Mouse (Mus musculus) liver, embryonic 13.5 days (tissue): ENCODE measurements around the gene E2f8. TPM values are rescaled to one million over a fixed set of nuclear protein-coding genes. Genes with fewer than 3 reads are reported as not detected.
A peak's percentile ranks its signal among the peaks of the same experiment; 100 is the strongest.

Source experiments
- ATAC-seq: fragments of 200-750 bp; cut with Nextera tagmentation; 2 replicates; pipeline ENCODE4 v1.8.0; 2017; ENCODE audit warnings: low read depth, mild to moderate bottlenecking, moderate number of reproducible peaks, moderate library complexity
- DNase-seq: peaks from one replicate; pipeline ENCODE4 v3.0.0; 2022
- H3K27ac ChIP-seq: fragments of 300-500 bp; sonication (generic); 2 replicates; pipeline ENCODE4 v1.5.1; 2015; ENCODE audit warnings: moderate library complexity, mild to moderate bottlenecking, inconsistent platforms
- H3K27me3 ChIP-seq: fragments of 300-500 bp; sonication (generic); 2 replicates; pipeline ENCODE4 v1.6.1; 2015; ENCODE audit warnings: mild to moderate bottlenecking, inconsistent platforms
- H3K36me3 ChIP-seq: fragments of 300-500 bp; sonication (generic); 2 replicates; pipeline ENCODE4 v1.6.1; 2015; ENCODE audit warnings: mild to moderate bottlenecking, inconsistent platforms
- H3K4me1 ChIP-seq: fragments of 300-500 bp; sonication (generic); replicated peaks from 2 replicates; pipeline ENCODE4 v1.6.1; 2015; ENCODE audit warnings: inconsistent platforms
- H3K4me2 ChIP-seq: fragments of 300-500 bp; sonication (generic); 2 replicates; pipeline ENCODE4 v1.6.1; 2015; ENCODE audit warnings: inconsistent platforms, mild to moderate bottlenecking, moderate library complexity
- H3K4me3 ChIP-seq: fragments of 300-500 bp; sonication (generic); replicated peaks from 2 replicates; pipeline ENCODE4 v1.5.1; 2015; ENCODE audit warnings: mild to moderate bottlenecking, inconsistent platforms
- H3K9ac ChIP-seq: fragments of 300-500 bp; sonication (generic); 2 replicates; pipeline ENCODE4 v1.6.1; 2015; ENCODE audit warnings: mild to moderate bottlenecking, inconsistent platforms
- H3K9me3 ChIP-seq: fragments of 300-500 bp; sonication (generic); replicated peaks from 2 replicates; pipeline ENCODE4 v1.6.1; 2016; ENCODE audit warnings: inconsistent platforms
- WGBS: fragments of 180-500 bp; shearing (Covaris S2); methylation state at CpG from one replicate; pipeline ENCODE4 v1.1.7; 2015; ENCODE audit not compliant: insufficient replicate concordance; 5-methylcytosine and 5-hydroxymethylcytosine counted together
- polyA plus RNA-seq: library from polyadenylated mRNA; unstranded; fragments of >200 nt; fragmentation: Nextera tagmentation; extraction: Ambion mirVana; gene quantifications from 2 replicates; pipeline ENCODE4 v1.2.1, GENCODE M21; 2015

E2f8 gene
- polyA plus RNA-seq, 1 experiment from 2014 or later = 25.2 TPM

DNA sequence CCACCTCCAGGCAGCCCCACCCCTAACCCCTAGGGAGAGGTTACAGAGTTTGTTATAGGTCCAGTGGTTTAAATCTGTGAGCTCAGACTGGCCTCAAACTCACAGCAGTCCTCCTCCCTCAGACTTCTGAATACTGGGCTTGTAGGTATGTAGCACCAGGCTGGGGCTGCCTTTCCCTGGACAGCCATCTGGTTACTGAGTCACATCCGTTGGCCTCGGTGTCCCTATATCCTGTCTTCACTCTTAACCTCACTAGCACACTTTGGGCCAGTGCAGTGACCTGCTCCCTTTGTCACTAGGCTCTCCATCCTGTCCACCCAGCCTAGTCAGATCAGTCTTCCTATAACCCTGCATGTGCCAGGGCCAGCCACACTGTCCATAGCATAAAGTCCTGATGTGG lies 7.4 kb upstream of the E2f8 start:
- Histone ChIP-seq H3K9me3 (no peaks in the 10 kb centered on the region), H3K9ac (no peak overlapping the region), H3K4me1 (no peaks in the 10 kb centered on the region), H3K27me3 (peaks cover 22% of the 10 kb centered on the region), H3K4me2 (no peak overlapping the region), H3K27ac (no peak overlapping the region), H3K4me3 (no peak overlapping the region), H3K36me3 (no peaks in the 10 kb centered on the region)
- 38% methylated on average over 2 of the region's 2 CpGs for WGBS
- DNase-seq (no peak), ATAC-seq (peak; percentile 29; the same call in 1 of the 2 replicates)

DNA sequence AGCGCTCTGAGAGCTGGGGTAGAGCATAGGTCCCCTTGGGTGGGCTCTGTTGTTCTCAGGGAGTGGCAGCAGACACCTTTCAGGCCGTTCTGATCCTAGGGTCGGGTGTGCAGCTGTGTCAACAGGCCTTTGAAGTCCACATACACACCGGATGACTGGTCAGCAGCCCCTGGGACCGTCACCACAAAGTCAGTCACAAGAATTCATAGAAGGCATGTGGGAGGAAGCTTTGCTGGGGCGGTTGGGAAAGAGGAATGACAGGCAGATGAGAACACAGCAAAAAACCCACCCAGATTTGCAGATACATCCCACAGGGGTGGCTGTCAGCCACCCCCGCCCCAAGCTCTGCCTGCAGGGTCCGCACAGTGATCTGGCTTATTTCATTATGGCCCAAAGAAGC lies 6.6 kb upstream of the E2f8 start:
- Histone ChIP-seq H3K4me2 (no peak overlapping the region), H3K27me3 (peaks cover 28% of the 10 kb centered on the region), H3K36me3 (no peaks in the 10 kb centered on the region), H3K9ac (no peak overlapping the region), H3K27ac (no peak overlapping the region), H3K4me1 (peaks cover 4% of the 10 kb centered on the region), H3K9me3 (no peaks in the 10 kb centered on the region), H3K4me3 (no peak overlapping the region)
- DNase-seq (no peak), ATAC-seq (no peak)
- 27% methylated on average over 8 of the region's 8 CpGs for WGBS

DNA sequence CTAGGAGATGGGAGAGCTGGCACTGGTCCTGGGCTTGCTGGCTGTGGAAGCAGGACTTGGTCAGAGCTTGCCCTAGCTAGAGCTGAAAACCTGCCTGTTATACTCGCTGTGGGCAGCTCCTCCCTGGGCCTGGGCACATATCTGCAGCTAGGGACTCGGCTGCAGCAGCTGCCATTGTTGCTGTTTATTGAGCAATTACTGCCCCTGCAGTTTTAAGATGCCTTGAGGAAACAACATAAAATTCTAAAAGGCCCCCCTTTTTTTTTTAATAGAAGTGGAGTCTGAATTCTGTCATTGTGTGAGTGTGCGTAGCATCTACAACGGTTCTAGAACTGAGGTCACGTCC lies 2.8 kb upstream of the E2f8 start:
- H3K9me3 ChIP-seq = no peaks in the 10 kb centered on the region
- no peak overlapping the region for H3K4me3 ChIP-seq
- DNase-seq = no peak
- no peak overlapping the region for H3K4me2 ChIP-seq
- no peak for ATAC-seq
- no peak overlapping the region for H3K9ac ChIP-seq
- H3K27ac ChIP-seq = no peak overlapping the region; the same call in 1 of the 2 replicates
- H3K27me3 ChIP-seq = peaks cover 33% of the 10 kb centered on the region
- peaks cover 5% of the 10 kb centered on the region; the same call in 1 of the 2 replicates for H3K36me3 ChIP-seq
- H3K4me1 ChIP-seq = peaks cover 21% of the 10 kb centered on the region
- WGBS = 59% methylated on average over 5 of the region's 5 CpGs

DNA sequence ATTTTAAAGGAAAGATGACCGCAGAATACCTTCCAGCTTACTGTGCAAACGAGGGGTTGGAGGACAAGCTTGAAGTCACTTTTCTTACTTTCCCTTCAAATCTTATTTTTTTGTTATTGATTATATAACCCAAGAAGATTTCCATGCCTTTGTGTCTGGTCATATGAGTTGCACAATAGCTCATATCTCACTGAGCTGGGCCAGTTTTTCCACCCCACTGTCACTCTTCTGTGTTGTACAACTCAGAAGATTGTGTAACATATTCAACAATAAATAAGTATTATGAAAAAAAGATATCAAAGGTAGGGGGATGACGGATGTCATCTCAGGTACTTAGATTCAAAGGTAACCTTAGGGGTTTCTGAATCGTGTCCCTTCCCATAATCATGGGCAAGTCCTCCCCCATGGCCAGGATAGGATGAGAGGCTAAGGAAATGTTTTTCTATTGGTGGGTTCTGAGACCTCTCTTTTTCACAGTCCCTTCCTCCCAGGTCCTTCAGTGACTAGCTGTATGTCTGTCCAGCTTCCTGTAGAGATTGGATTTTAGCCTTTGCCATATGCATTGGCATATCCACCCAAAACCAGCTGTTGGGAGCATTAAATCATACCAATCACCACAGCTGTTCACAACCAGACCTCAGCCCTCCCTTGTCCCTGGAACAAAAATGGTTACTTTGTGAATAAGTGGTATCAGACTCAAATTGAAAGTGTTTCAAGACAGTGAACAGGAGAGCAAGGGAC lies 2.3 kb upstream of the E2f8 start:
- Histone ChIP-seq H3K27me3 (peaks cover 33% of the 10 kb centered on the region), H3K9ac (no peak overlapping the region; the same call in 1 of the 2 replicates), H3K4me1 (peaks cover 27% of the 10 kb centered on the region), H3K9me3 (no peaks in the 10 kb centered on the region), H3K4me3 (no peak overlapping the region), H3K4me2 (no peak overlapping the region), H3K36me3 (peaks cover 9% of the 10 kb centered on the region), H3K27ac (no peak overlapping the region; the same call in 1 of the 2 replicates)
- no peak for ATAC-seq
- WGBS = 70% methylated on average over 4 of the region's 4 CpGs
- no peak for DNase-seq

DNA sequence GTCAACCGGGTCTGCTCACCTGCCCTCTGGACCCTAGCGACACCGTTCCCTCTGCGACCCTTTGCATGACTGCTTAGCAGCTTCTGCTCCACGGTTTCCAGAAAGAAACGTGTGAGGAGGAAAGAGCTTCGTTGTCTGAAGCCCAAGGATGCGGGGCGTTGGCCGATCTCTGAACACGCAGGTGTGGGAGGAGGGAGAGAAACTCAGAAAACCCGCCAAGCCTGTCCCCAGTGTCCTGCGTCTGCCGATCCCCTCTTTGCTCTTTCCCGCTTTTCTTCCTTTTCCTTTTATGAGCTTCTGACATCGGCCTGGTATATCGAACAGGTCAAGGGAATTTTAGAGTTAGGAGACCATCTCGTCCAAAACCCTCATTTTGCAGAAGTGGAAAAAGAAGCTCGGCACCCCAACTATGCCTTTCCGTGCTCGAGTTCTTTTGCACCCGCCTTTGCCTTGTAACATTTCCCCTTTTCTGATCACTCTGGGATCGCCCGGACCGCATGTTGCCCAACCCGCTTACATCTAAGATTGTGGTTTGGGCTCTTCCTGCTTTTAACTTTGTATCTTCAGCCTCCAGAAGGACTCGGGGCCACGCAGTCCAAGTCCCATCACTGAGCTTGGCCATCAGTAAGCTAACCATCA lies 694 bp upstream of the E2f8 start:
- Histone ChIP-seq H3K27ac (peak overlapping the region; percentile 97), H3K9ac (peak overlapping the region; percentile 98), H3K4me1 (peaks cover 43% of the 10 kb centered on the region), H3K36me3 (peaks cover 25% of the 10 kb centered on the region), H3K27me3 (peaks cover 29% of the 10 kb centered on the region), H3K4me3 (peak overlapping the region; percentile 93), H3K9me3 (no peaks in the 10 kb centered on the region), H3K4me2 (peak overlapping the region; percentile 90)
- WGBS = under 1% methylated on average over 28 of the region's 28 CpGs
- ATAC-seq (no peak), DNase-seq (peak; percentile 41)

DNA sequence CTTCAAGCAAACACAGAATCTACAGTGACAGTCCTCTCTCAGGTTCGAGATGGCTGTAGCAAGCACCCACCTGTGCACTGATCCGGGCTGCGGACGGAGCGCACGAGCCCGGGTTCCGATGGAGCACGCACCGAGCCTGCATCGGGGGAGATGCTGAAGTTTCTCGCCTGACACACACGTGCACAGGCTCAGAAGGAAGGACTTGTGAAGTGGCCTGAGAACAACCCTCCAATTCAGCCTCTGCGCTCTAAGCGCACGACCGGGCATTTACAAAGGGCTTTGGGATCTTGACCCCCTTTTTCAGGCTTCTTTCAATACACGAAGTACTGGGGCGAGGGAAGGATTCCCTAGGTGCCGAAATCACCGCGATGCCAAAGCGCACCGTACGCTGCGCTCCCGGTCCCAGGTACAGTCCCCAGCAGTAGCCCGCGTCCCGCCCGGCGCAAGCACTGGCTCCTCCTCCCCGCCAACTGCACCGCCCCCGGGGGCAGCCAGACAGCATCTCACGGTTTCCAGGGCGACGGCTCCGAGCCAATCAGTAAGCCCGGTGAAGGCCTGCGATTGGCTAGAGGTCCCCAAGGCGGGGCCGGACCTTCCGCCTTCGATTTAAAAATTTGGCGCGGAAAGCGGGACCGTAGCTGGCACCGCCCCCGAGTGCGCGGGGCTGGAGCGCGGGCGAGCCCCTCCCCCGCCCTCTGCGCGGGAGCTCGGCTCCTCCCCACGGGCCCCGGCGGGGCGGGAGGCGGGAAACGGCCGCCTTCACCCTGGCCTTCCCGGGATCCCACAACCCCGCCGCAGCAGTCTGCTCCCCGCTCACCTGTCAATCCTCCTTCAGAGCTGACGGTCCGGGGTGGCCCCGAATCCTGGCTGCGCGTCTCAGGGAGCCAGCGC lies 560 bp downstream of the E2f8 start:
- WGBS = under 1% methylated on average over 77 of the region's 77 CpGs
- Histone ChIP-seq H3K27ac (peak overlapping the region; percentile 97), H3K4me2 (peak overlapping the region; percentile 90), H3K4me3 (peak overlapping the region; percentile 93), H3K9ac (peak overlapping the region; percentile 98), H3K4me1 (peaks cover 48% of the 10 kb centered on the region), H3K27me3 (peaks cover 22% of the 10 kb centered on the region), H3K9me3 (no peaks in the 10 kb centered on the region), H3K36me3 (peaks cover 38% of the 10 kb centered on the region)
- peak; percentile 94 for ATAC-seq
- peak; percentile 99 for DNase-seq

DNA sequence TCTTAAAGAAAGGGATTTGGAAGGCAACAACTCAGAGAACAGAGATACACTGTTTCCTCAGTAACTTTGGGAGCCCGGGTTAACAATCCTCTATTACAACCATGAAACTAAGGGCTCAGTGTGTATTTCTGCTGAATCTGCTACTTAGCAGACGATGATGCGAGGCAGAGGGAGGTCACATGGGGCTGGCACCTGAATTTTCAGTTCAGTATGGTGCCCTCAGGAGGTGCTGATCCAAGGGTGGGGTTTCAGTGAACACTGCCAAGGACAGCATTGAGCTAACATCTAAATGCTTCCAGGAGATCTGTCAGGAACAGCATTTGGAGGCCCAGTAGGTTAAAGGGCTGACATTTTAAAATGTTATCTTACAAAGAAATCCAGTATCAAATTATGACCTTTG lies 1.8 kb downstream of the E2f8 start:
- peak overlapping the region; percentile 73 for H3K9ac ChIP-seq
- WGBS = 43% methylated on average over 3 of the region's 3 CpGs
- H3K27me3 ChIP-seq = peaks cover 19% of the 10 kb centered on the region
- H3K9me3 ChIP-seq = no peaks in the 10 kb centered on the region
- peak overlapping the region; percentile 82 for H3K4me2 ChIP-seq
- peaks cover 48% of the 10 kb centered on the region for H3K4me1 ChIP-seq
- ATAC-seq = no peak
- no peak for DNase-seq
- peak overlapping the region; percentile 93 for H3K4me3 ChIP-seq
- peak overlapping the region; percentile 50 for H3K27ac ChIP-seq
- peaks cover 50% of the 10 kb centered on the region for H3K36me3 ChIP-seq

DNA sequence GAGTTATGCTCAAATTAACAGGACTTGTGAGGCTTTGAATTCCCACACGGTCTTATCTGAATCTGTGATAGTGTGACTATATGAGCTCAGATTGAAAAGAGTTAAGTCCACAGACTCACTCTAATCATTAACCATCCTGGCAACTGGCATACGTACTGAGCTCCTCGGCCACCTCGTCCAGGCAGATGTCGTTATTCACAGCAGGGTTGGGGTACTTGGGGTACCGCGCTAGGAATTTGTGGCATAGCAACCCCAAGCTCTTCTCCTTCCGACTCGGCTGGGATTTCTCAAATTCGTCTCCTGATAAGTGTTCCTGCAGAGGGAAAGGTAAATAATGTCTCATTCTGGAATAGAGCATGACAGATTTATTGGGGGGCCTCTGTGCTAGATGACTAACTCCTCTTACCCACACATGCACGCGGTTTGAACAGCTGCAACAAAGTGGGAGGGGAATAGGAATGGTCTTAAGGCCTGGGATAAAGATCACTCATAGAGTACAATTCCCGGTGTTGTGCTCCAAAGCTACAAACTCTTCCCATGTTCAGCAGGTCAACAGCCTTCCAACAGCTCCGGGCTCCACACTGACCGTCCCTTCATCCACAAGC lies 3.5 kb downstream of the E2f8 start:
- Histone ChIP-seq H3K27me3 (peaks cover 4% of the 10 kb centered on the region; the same call in 1 of the 2 replicates), H3K9me3 (no peaks in the 10 kb centered on the region), H3K9ac (0 out of 2 replicates have a peak overlapping the region, but pooled peaks have one; percentile 34), H3K4me2 (peak overlapping the region; percentile 82), H3K4me3 (peak overlapping the region; percentile 93; the same call in 1 of the 2 replicates), H3K27ac (no peak overlapping the region), H3K4me1 (peaks cover 43% of the 10 kb centered on the region), H3K36me3 (peaks cover 67% of the 10 kb centered on the region)
- DNase-seq (no peak), ATAC-seq (no peak)
- 86% methylated on average over 15 of the region's 15 CpGs for WGBS

DNA sequence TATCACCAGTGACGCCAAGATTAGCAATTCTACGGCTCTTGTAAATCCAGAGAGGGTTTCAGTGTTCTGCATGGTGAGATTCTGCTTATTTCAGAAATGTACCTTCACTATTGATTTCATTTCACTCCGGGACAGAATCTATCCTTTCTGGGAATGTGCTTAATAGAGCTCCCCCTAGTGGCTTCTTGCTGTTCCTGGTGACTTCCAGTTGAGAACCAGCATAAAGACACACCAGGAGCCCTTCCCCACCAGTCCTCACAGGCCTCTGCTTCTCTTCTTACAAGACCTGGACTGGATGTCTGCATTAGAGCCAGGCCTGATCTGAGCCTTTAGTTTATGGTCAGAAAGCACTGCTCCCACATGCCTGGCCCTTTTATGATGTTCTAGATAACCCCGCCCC lies 4.9 kb downstream of the E2f8 start:
- Histone ChIP-seq H3K36me3 (peaks cover 81% of the 10 kb centered on the region), H3K4me2 (no peak overlapping the region), H3K9ac (no peak overlapping the region), H3K27ac (0 out of 2 replicates have a peak overlapping the region, but pooled peaks have one; percentile 27), H3K4me1 (peaks cover 32% of the 10 kb centered on the region), H3K9me3 (no peaks in the 10 kb centered on the region), H3K4me3 (no peak overlapping the region), H3K27me3 (no peaks in the 10 kb centered on the region)
- ATAC-seq (no peak), DNase-seq (peak; percentile 27)
- WGBS = 76% methylated on average over 4 of the region's 4 CpGs

DNA sequence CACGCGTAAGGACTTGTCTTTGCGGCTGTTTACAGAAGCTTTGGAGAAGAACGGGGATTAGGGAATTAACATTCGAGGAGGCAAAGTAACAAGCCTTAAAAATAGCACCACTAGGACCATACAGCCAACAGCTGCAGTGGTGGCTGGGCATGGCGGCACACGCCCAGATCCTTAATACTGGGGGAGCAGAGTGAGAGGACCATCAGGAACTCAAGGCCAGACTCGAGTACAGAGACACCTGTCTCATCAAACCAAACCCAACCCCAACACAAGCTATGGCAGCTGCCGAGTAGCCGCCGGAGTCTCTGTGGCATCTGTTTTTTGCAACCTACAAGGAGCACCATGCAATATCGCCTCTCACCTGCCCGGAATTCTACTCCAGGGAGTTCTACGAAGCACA lies 6.3 kb downstream of the E2f8 start:
- ATAC-seq (no peak), DNase-seq (no peak)
- peaks cover 32% of the 10 kb centered on the region for H3K4me1 ChIP-seq
- peaks cover 95% of the 10 kb centered on the region for H3K36me3 ChIP-seq
- 95% methylated on average over 14 of the region's 14 CpGs for WGBS
- H3K27ac ChIP-seq = no peak overlapping the region
- no peaks in the 10 kb centered on the region for H3K27me3 ChIP-seq
- H3K9ac ChIP-seq = no peak overlapping the region
- H3K9me3 ChIP-seq = no peaks in the 10 kb centered on the region
- no peak overlapping the region for H3K4me3 ChIP-seq
- no peak overlapping the region for H3K4me2 ChIP-seq

DNA sequence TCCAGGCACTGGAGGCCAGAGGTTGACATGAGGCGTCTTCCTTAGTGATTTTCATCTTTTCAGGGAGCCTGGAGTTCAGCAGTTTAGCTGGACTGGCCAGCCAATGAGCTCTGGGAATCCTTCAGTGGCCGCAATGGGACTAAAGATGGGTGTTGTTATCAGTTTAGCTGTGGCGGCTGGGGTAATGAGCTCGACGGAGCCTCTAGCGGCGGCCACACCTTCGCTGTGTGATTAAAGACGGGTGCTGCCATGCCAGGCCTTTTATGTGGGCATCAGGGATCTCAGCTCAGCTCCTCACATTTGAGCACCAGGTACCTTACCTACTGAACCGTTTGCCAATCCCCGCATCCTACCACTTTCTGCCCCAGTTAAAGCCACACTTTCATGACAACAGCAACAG lies 10.1 kb downstream of the E2f8 start:
- H3K36me3 ChIP-seq = peaks cover 100% of the 10 kb centered on the region
- H3K4me3 ChIP-seq = no peak overlapping the region
- no peaks in the 10 kb centered on the region for H3K4me1 ChIP-seq
- no peak overlapping the region for H3K27ac ChIP-seq
- no peak overlapping the region for H3K9ac ChIP-seq
- ATAC-seq (no peak), DNase-seq (no peak)
- H3K27me3 ChIP-seq = no peaks in the 10 kb centered on the region
- no peak overlapping the region for H3K4me2 ChIP-seq
- H3K9me3 ChIP-seq = no peaks in the 10 kb centered on the region
- 79% methylated on average over 11 of the region's 11 CpGs for WGBS
